In the genomic region with DNA sequence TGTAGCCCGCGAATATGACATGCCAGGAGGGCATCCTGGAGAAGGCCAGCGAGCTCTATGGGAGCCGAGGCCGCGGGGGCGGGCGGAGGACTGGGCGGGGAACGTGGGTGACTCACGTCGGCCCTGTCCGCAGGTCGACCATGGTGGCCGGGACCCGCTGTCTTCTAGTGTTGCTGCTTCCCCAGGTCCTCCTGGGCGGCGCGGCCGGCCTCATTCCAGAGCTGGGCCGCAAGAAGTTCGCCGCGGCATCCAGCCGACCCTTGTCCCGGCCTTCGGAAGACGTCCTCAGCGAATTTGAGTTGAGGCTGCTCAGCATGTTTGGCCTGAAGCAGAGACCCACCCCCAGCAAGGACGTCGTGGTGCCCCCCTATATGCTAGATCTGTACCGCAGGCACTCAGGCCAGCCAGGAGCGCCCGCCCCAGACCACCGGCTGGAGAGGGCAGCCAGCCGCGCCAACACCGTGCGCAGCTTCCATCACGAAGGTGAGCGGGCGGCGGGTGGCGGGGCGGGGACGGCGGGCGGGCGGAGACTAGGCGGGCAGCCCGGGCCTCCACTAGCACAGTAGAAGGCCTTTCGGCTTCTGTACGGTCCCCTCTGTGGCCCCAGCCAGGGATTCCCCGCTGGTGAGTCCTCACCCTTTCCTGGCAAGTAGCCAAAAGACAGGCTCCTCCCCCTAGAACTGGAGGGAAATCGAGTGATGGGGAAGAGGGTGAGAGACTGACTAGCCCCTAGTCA, we compare ENCODE assay signal across 8 mouse cellular contexts. TPM values are rescaled to one million over a fixed set of nuclear protein-coding genes. Genes with fewer than 3 reads are reported as not detected.
A peak's percentile ranks its signal among the peaks of the same experiment; 100 is the strongest.
DNase-seq lines count a peak whose midpoint lies in the region; ATAC-seq and TF ChIP-seq lines count a peak whose summit lies in the region.

No protein-coding gene starts in this region.

- peak; percentile 58 to 77 for DNase-seq in adrenal gland, adult 18-20 months (ENCODE audit: low spot score in 2 of 2)
- peak; percentile 46 for DNase-seq in ovary, postnatal 36 days (ENCODE audit: low spot score)
- DNase-seq in spleen, postnatal 14 days (ENCODE audit: low spot score in 2 of 2) = no peak

- peak overlapping the region; percentile 74 for H3K9ac ChIP-seq in intestine, embryonic 16.5 days (ENCODE audit: low read depth, low read length)
- peak overlapping the region; percentile 35 for H3K9ac ChIP-seq in lung, embryonic 15.5 days

- TF ChIP-seq CTCF in cortical plate, adult 2 months (IDR thresholded peaks at IDR 0.05; ENCODE audit: extremely low read depth, insufficient read depth, low read length) = no peak

- peak overlapping the region; percentile 91 for H3K4me2 ChIP-seq in intestine, embryonic 16.5 days (ENCODE audit: low read depth, low read length)
- H3K4me2 ChIP-seq in lung, embryonic 15.5 days = peak overlapping the region; percentile 98

- peak; percentile 8; the same call in 1 of the 2 replicates for ATAC-seq in granulocyte monocyte progenitor cell, adult 5-6 weeks (replicated peaks; ENCODE audit: poor library complexity, severe bottlenecking)
- peak; percentile 86 for ATAC-seq in intestine, embryonic 16.5 days
- peak; percentile 58 for ATAC-seq in lung, embryonic 15.5 days (ENCODE audit: borderline replicate concordance, extremely low read depth, low FRiP score, low TSS enrichment)
- ATAC-seq in frontal cortex, adult (ENCODE audit: low TSS enrichment) = no peak

- no peak for TF ChIP-seq POLR2A in cortical plate, adult 2 months (IDR thresholded peaks at IDR 0.05; ENCODE audit: extremely low read depth, insufficient read depth, low read length)

- no peaks in the 10 kb centered on the region for H3K4me1 ChIP-seq in cortical plate, adult 2 months (ENCODE audit: control insufficient read depth, insufficient read depth, low read length)
- H3K4me1 ChIP-seq in intestine, embryonic 16.5 days (ENCODE audit: control insufficient read depth, insufficient read depth, low read length) = peaks cover 10% of the 10 kb centered on the region
- H3K4me1 ChIP-seq in lung, embryonic 15.5 days = peaks cover 38% of the 10 kb centered on the region

- WGBS in intestine, embryonic 16.5 days = 1% methylated on average over 52 of the region's 55 CpGs
- WGBS in lung, embryonic 15.5 days = 2% methylated on average over 55 of the region's 55 CpGs

- H3K4me3 ChIP-seq in cortical plate, adult 2 months (ENCODE audit: insufficient read depth, low read length) = peak overlapping the region; percentile 79
- peak overlapping the region; percentile 79 for H3K4me3 ChIP-seq in intestine, embryonic 16.5 days (ENCODE audit: low read length)
- peak overlapping the region; percentile 54 for H3K4me3 ChIP-seq in lung, embryonic 15.5 days

- no peaks in the 10 kb centered on the region for H3K36me3 ChIP-seq in intestine, embryonic 16.5 days (ENCODE audit: control insufficient read depth, insufficient read depth, low read length)
- no peaks in the 10 kb centered on the region for H3K36me3 ChIP-seq in lung, embryonic 15.5 days

- H3K27me3 ChIP-seq in intestine, embryonic 16.5 days (replicated peaks; ENCODE audit: control insufficient read depth, insufficient read depth, low read length) = 0 out of 2 replicates have a peak, but pooled peaks cover 6% of the 10 kb centered on the region
- H3K27me3 ChIP-seq in lung, embryonic 15.5 days = peaks cover 41% of the 10 kb centered on the region

- H3K27ac ChIP-seq in cortical plate, adult 2 months (ENCODE audit: insufficient read depth, low read length) = no peak overlapping the region
- H3K27ac ChIP-seq in intestine, embryonic 16.5 days (ENCODE audit: low read length) = peak overlapping the region; percentile 63
- H3K27ac ChIP-seq in lung, embryonic 15.5 days = no peak overlapping the region

- no peaks in the 10 kb centered on the region for H3K9me3 ChIP-seq in intestine, embryonic 16.5 days (ENCODE audit: control insufficient read depth, low read length)
- no peaks in the 10 kb centered on the region for H3K9me3 ChIP-seq in lung, embryonic 15.5 days

RNA-seq across cellular contexts. Expression of gene Bmp2, which starts 2.5 kb away (rescaled TPM):
- total RNA-seq in adrenal gland, adult 18-20 months (2021) = 10 to 100 TPM in 1 of 2 experiments, 1 to 10 TPM in 1; 6.4 to 14.9 TPM
- polyA plus RNA-seq in cortical plate, adult 2 months (2012; rRNA removed) = 1.5 and 2.0 TPM in 2 replicates
- total RNA-seq in granulocyte monocyte progenitor cell, adult 5-6 weeks (2014; fragmentation: Nextera tagmentation) = not detected in 2 replicates
- not detected in 2 replicates for total RNA-seq in granulocyte monocyte progenitor cell, adult 5-6 weeks (2017)
- 12.1 and 14.3 TPM in 2 replicates for polyA plus RNA-seq in intestine, embryonic 16.5 days (2015; fragmentation: Nextera tagmentation; extraction: Ambion mirVana)
- polyA plus RNA-seq in lung, embryonic 15.5 days (2015; fragmentation: Nextera tagmentation; extraction: Ambion mirVana) = 3.9 and 4.2 TPM in 2 replicates

Comparison
In these comparisons a context has a peak if more than half of its experiments do, and no peak if none do; other contexts are left out.
1. DNase-seq: peak in adrenal gland, adult 18-20 months (2 of 2) and ovary, postnatal 36 days (single experiment); none in spleen, postnatal 14 days (0 of 2).
2. Peak in every context shown above with its lines, with median percentiles within 50 percentile points of each other: H3K4me3 ChIP-seq.